Mouse (Mus musculus): Measurements from ENCODE around the gene Thpo. TPM values are rescaled to one million over a fixed set of nuclear protein-coding genes. Genes with fewer than 3 reads are reported as not detected.

Gene Thpo
- polyA plus RNA-seq, 1 experiment from 2014 or later, result 2.9 TPM

DNA sequence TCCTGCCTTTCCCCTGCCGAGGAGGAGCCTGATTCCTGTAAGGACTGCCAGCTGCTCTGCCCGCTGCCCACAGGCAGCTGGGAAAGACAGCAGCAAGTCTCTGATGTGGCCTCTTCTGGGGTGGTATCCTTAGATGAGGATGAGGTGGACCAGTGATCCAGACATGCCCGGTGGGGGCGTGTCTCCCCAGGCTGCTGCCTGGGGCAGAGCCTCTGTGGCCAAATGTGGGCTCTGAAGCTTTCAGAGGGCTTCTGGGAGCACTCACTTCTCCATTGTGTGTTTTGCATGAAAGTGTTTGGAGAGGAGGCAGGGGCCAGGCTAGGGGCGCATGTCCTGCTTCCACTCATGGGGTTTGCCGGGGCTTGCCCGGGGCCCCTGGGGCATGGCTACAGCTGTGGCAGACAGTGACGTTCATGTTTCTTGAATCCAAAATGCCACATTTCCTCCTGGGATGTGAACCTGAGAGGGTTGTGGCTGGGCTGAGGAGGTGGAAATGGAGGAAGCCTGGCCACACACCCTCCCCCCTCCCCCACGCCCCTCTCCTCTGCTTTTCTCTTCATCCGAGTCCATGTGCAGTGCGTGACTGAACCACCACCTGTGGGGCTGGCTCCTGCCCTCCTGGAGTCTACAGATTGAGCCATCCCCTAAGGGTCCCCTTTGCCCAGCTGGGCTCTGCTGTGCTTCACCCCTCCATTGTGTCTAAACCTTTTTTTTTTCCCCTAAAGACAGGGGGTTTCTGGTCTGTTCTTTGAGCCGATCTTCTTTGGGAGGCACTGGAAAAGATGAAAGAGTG is 32.4 kb downstream of the Thpo start:
- Histone ChIP-seq H3K4me3 (ENCODE audit: low read length) (no peak overlapping the region), H3K27ac (ENCODE audit: low read length) (peak overlapping the region; percentile 38; the same call in 1 of the 2 replicates), H3K4me1 (ENCODE audit: control insufficient read depth, insufficient read depth, low read length) (peaks cover 14% of the 10 kb centered on the region), H3K4me2 (ENCODE audit: low read depth, low read length) (no peak overlapping the region), H3K27me3 (replicated peaks; ENCODE audit: control insufficient read depth, insufficient read depth, low read length) (no peaks in the 10 kb centered on the region), H3K9ac (ENCODE audit: low read depth, low read length) (peak overlapping the region; percentile 48), H3K36me3 (ENCODE audit: control insufficient read depth, insufficient read depth, low read length) (no peaks in the 10 kb centered on the region), H3K9me3 (ENCODE audit: control insufficient read depth, low read length) (no peaks in the 10 kb centered on the region)
- peak; percentile 32; the same call in 1 of the 2 replicates for ATAC-seq
- 38% methylated on average over 12 of the region's 12 CpGs for WGBS

DNA sequence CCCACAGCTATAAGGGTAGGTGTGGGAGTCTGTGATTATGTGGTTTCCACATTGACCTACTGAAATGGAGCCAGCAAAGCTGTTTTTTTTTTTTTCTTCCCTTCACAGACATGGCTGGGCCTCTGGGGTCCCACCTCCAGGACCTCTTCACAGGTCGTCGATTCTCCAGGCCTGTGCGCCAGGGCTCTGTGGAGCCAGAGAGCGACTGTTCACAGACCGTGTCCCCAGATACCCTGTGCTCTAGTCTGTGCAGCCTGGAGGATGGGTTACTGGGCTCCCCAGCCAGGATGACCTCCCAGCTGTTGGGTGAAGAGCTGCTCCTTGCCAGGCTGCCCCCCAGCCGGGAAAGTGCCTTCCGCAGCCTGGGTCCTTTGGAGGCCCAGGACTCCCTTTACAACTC is 33.0 kb downstream of the Thpo start:
- WGBS, result 62% methylated on average over 7 of the region's 7 CpGs
- Histone ChIP-seq H3K4me3 (ENCODE audit: low read length) (no peak overlapping the region), H3K9me3 (ENCODE audit: control insufficient read depth, low read length) (no peaks in the 10 kb centered on the region), H3K9ac (ENCODE audit: low read depth, low read length) (0 out of 2 replicates have a peak overlapping the region, but pooled peaks have one; percentile 48), H3K27ac (ENCODE audit: low read length) (no peak overlapping the region), H3K36me3 (ENCODE audit: control insufficient read depth, insufficient read depth, low read length) (no peaks in the 10 kb centered on the region), H3K27me3 (replicated peaks; ENCODE audit: control insufficient read depth, insufficient read depth, low read length) (no peaks in the 10 kb centered on the region), H3K4me1 (ENCODE audit: control insufficient read depth, insufficient read depth, low read length) (peaks cover 14% of the 10 kb centered on the region), H3K4me2 (ENCODE audit: low read depth, low read length) (no peak overlapping the region)
- no peak for ATAC-seq

DNA sequence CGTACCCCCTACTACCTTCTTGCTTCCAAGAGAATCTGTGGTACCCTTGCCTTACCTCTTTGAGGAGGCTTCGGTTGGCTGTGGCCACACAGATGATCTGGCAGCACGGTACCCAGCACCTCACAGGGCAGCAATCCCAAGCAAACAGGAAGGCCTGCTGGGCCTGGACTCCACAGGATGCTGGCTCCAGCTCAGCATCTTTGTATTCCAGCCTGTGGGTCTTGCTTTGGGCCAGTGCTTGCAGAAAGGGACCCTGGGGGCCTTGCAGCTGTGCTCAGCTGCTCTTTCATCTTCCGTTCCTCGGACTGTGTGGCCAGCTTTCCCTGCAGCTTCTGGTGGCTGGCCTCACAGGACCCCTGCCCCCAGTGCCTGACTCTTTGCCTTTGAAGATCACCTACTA is 34.3 kb downstream of the Thpo start:
- Histone ChIP-seq H3K4me1 (ENCODE audit: control insufficient read depth, insufficient read depth, low read length) (peaks cover 24% of the 10 kb centered on the region), H3K4me3 (ENCODE audit: low read length) (no peak overlapping the region), H3K27me3 (replicated peaks; ENCODE audit: control insufficient read depth, insufficient read depth, low read length) (no peaks in the 10 kb centered on the region; the same call in 1 of the 2 replicates), H3K36me3 (ENCODE audit: control insufficient read depth, insufficient read depth, low read length) (no peaks in the 10 kb centered on the region), H3K4me2 (ENCODE audit: low read depth, low read length) (no peak overlapping the region), H3K9ac (ENCODE audit: low read depth, low read length) (no peak overlapping the region), H3K9me3 (ENCODE audit: control insufficient read depth, low read length) (no peaks in the 10 kb centered on the region), H3K27ac (ENCODE audit: low read length) (no peak overlapping the region)
- no peak for ATAC-seq
- WGBS, result 62% methylated on average over 5 of the region's 5 CpGs

DNA sequence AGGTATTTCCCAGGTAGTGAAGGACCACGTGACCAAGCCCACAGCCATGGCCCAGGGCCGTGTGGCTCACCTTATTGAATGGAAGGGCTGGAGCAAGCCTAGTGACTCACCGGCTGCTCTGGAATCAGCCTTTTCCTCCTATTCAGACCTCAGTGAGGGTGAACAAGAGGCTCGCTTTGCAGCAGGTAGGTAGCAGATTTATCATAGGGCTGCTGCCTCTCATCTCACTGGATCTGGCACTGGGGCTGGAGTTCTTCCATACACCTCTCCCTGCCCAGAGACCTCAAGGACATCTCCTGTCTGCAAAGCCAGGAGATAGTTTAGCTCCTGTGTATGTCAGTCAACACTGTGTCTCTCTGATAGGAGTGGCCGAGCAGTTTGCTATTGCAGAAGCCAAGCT is 35.0 kb downstream of the Thpo start:
- no peak overlapping the region for H3K4me2 ChIP-seq (ENCODE audit: low read depth, low read length)
- H3K4me1 ChIP-seq (ENCODE audit: control insufficient read depth, insufficient read depth, low read length), result peaks cover 24% of the 10 kb centered on the region
- no peak for ATAC-seq
- WGBS, result 68% methylated on average over 5 of the region's 5 CpGs
- H3K4me3 ChIP-seq (ENCODE audit: low read length), result no peak overlapping the region
- no peak overlapping the region for H3K9ac ChIP-seq (ENCODE audit: low read depth, low read length)
- no peak overlapping the region for H3K27ac ChIP-seq (ENCODE audit: low read length)
- no peaks in the 10 kb centered on the region; the same call in 1 of the 2 replicates for H3K27me3 ChIP-seq (replicated peaks; ENCODE audit: control insufficient read depth, insufficient read depth, low read length)
- H3K9me3 ChIP-seq (ENCODE audit: control insufficient read depth, low read length), result no peaks in the 10 kb centered on the region
- H3K36me3 ChIP-seq (ENCODE audit: control insufficient read depth, insufficient read depth, low read length), result no peaks in the 10 kb centered on the region

DNA sequence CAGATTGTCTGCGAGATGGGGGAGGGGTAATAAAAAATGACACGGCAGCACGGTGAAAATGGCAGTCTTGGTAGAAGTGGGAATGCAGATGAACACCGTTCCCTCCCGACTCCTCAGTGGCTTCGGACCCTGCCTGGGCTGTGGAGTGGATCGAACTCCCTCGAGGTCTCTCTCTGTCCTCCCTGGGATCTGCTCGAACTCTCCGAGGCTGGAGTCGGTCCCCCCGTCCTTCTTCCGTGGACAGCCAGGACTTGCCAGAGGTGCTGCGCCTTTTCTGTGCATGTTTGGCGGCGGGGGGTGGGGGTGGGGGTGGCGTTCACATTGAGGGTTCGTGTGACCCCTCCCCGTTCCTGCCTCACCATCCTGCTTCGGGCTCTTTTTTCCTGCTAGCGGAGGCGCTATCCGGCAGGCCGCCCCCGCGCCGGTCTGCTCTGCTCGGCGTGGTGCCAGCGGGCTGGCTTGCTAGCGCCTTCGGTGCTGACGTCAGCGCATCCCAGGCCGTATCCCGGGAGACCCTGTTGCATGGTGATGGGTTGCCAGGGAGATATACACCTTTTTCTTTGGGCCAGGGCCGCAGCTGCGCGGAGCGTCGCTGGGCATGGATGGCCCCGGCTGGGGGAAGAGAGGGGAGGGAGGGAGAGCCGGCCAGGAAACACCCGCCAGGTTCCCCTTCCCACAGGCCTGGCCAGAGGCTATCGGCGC is 38.5 kb downstream of the Thpo start:
- Histone ChIP-seq H3K4me2 (ENCODE audit: low read depth, low read length) (peak overlapping the region; percentile 56), H3K27ac (ENCODE audit: low read length) (no peak overlapping the region), H3K9me3 (ENCODE audit: control insufficient read depth, low read length) (no peaks in the 10 kb centered on the region), H3K36me3 (ENCODE audit: control insufficient read depth, insufficient read depth, low read length) (0 out of 2 replicates have a peak, but pooled peaks cover 4% of the 10 kb centered on the region), H3K4me3 (ENCODE audit: low read length) (peak overlapping the region; percentile 40), H3K27me3 (replicated peaks; ENCODE audit: control insufficient read depth, insufficient read depth, low read length) (no peaks in the 10 kb centered on the region; the same call in 1 of the 2 replicates), H3K4me1 (ENCODE audit: control insufficient read depth, insufficient read depth, low read length) (peaks cover 19% of the 10 kb centered on the region), H3K9ac (ENCODE audit: low read depth, low read length) (peak overlapping the region; percentile 56)
- ATAC-seq, result peak; percentile 47
- WGBS, result 4% methylated on average over 44 of the region's 46 CpGs

DNA sequence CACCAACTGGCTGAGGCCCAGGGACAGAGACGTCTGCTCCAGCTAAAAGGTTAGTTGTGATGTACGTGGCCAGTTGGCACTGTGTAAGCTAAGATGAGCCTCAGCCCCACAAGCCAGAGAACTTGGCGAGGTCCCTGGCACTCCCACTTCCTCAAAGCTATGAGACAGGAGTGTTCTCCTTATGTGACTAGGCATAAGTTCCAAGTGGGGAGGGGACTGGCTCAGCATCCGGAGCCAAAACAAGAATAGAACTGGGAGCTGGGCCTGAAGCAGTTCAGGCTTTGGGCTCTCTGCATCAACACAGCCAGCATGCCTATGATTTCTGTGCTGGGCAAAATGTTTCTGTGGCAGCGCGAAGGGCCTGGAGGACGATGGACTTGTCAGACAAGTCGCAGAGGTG is 39.5 kb downstream of the Thpo start:
- no peak overlapping the region for H3K4me2 ChIP-seq (ENCODE audit: low read depth, low read length)
- H3K27ac ChIP-seq (ENCODE audit: low read length), result no peak overlapping the region
- H3K4me3 ChIP-seq (ENCODE audit: low read length), result no peak overlapping the region
- peaks cover 19% of the 10 kb centered on the region for H3K4me1 ChIP-seq (ENCODE audit: control insufficient read depth, insufficient read depth, low read length)
- 70% methylated on average over 8 of the region's 8 CpGs for WGBS
- H3K9ac ChIP-seq (ENCODE audit: low read depth, low read length), result no peak overlapping the region
- ATAC-seq, result no peak
- no peaks in the 10 kb centered on the region; the same call in 1 of the 2 replicates for H3K27me3 ChIP-seq (replicated peaks; ENCODE audit: control insufficient read depth, insufficient read depth, low read length)
- H3K36me3 ChIP-seq (ENCODE audit: control insufficient read depth, insufficient read depth, low read length), result peaks cover 8% of the 10 kb centered on the region; the same call in 1 of the 2 replicates
- no peaks in the 10 kb centered on the region for H3K9me3 ChIP-seq (ENCODE audit: control insufficient read depth, low read length)

DNA sequence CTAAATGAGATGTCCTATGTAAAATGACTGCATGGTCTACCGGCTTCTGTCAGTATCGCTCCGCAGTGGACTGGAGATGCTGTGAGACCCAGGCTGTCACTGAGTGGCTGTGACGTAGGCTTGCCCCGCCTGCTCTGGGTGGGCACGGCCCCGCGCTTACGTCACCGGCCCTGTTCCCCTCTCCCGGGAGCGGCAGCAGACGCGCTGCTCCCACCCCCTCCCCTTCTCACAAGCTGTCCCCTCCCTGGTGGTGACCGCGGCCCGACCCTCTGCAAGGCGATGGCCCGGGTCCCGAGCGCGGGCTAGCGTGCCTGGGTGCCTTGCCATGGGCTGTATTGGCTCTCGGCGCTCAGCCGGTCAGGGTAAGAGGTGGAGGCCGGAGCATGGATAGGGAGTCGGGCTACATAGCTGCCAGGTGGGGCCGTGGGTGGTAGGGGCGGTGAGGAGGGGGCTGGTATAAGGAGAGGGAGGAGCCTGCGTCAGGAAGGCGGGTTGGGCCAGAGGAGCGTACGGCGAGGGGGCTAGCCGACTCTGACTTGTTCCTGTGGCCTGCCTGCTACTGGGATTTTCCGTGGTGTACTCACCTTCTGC is 41.1 kb downstream of the Thpo start, which contains the start of gene Fam131a:
TSS of gene Fam131a (plus strand) at position 131 of the 591 bp plus-strand sequence.
- under 1% methylated on average over 37 of the region's 37 CpGs for WGBS
- Histone ChIP-seq H3K4me1 (ENCODE audit: control insufficient read depth, insufficient read depth, low read length) (peaks cover 19% of the 10 kb centered on the region), H3K4me3 (ENCODE audit: low read length) (peak within 1 kb of the TSS; percentile 69), H3K27me3 (replicated peaks; ENCODE audit: control insufficient read depth, insufficient read depth, low read length) (no peaks in the 10 kb centered on the region; the same call in 1 of the 2 replicates), H3K9ac (ENCODE audit: low read depth, low read length) (peak within 1 kb of the TSS; percentile 85), H3K4me2 (ENCODE audit: low read depth, low read length) (peak within 1 kb of the TSS; percentile 95), H3K36me3 (ENCODE audit: control insufficient read depth, insufficient read depth, low read length) (peaks cover 18% of the 10 kb centered on the region), H3K27ac (ENCODE audit: low read length) (peak within 1 kb of the TSS; percentile 85), H3K9me3 (ENCODE audit: control insufficient read depth, low read length) (no peaks in the 10 kb centered on the region)
- peak; percentile 95 for ATAC-seq

DNA sequence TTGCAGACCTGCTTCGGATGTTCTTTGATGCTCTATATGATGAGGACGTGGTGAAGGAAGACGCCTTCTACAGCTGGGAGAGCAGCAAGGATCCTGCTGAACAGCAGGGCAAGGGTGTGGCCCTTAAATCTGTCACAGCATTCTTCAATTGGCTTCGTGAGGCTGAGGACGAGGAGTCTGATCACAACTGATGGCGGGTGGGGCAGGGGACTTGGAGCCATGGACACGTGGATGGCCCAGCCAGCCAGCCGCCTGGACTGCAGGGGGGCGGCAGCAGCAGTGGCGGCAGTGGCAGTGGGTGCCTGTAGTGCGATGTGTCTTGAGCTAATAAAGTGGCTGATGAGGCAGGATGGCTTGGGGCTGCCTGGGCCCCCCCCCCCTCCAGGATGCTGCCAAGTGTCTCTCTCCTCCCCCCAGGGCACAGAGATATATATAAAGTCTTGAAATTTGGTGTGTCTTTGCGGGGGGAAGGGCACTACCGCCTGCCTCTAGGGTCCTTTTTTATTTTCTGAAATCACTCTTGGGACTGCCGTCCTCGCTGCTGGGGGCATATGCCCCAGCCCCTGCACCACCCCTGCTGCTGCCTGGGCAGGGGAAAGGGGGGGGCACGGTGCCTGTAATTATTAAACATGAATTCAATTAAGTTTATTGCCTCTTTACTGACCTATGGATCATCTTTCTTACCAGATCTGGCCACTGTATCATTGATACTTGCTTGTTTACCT is 41.9 kb downstream of the Thpo start:
- WGBS, result 47% methylated on average over 16 of the region's 16 CpGs
- H3K36me3 ChIP-seq (ENCODE audit: control insufficient read depth, insufficient read depth, low read length), result peaks cover 18% of the 10 kb centered on the region
- H3K9ac ChIP-seq (ENCODE audit: low read depth, low read length), result no peak overlapping the region
- peak overlapping the region; percentile 95; the same call in 1 of the 2 replicates for H3K4me2 ChIP-seq (ENCODE audit: low read depth, low read length)
- no peaks in the 10 kb centered on the region; the same call in 1 of the 2 replicates for H3K27me3 ChIP-seq (replicated peaks; ENCODE audit: control insufficient read depth, insufficient read depth, low read length)
- peaks cover 19% of the 10 kb centered on the region for H3K4me1 ChIP-seq (ENCODE audit: control insufficient read depth, insufficient read depth, low read length)
- H3K27ac ChIP-seq (ENCODE audit: low read length), result no peak overlapping the region
- no peaks in the 10 kb centered on the region for H3K9me3 ChIP-seq (ENCODE audit: control insufficient read depth, low read length)
- H3K4me3 ChIP-seq (ENCODE audit: low read length), result no peak overlapping the region
- peak; percentile 9 for ATAC-seq
